Mouse (Mus musculus) hindbrain, embryonic 11.5 days (tissue): ENCODE results near the gene Elovl7. TPM values are rescaled to one million over a fixed set of nuclear protein-coding genes. Genes with fewer than 3 reads are reported as not detected.

ENCODE experiments used
- ATAC-seq: fragments of 200-750 bp; cut with Nextera tagmentation; 2 replicates; pipeline ENCODE4 v1.8.0; 2017; ENCODE audit warnings: mild to moderate bottlenecking, moderate TSS enrichment, moderate library complexity; ENCODE audit not compliant: low FRiP score
- DNase-seq: peaks from one replicate; pipeline ENCODE4 v3.0.0-alpha.2; 2015; ENCODE audit warnings: low spot score
- H3K27ac ChIP-seq: fragments of 300-500 bp; sonication (generic); 2 replicates; pipeline ENCODE4 v1.5.1; 2014; ENCODE audit warnings: mild to moderate bottlenecking, low read depth, low read length
- H3K27me3 ChIP-seq: fragments of 300-500 bp; sonication (generic); 2 replicates; pipeline ENCODE4 v1.6.1; 2014; ENCODE audit warnings: mild to moderate bottlenecking, low read length, moderate library complexity, mixed read lengths; ENCODE audit not compliant: control insufficient read depth, insufficient read depth
- H3K36me3 ChIP-seq: fragments of 300-500 bp; sonication (generic); 2 replicates; pipeline ENCODE4 v1.6.1; 2014; ENCODE audit warnings: mild to moderate bottlenecking, low read length, moderate library complexity, mixed read lengths; ENCODE audit not compliant: control insufficient read depth, insufficient read depth
- H3K4me1 ChIP-seq: fragments of 300-500 bp; sonication (generic); replicated peaks from 2 replicates; pipeline ENCODE4 v1.6.1; 2014; ENCODE audit warnings: low read length, mixed read lengths; ENCODE audit not compliant: control insufficient read depth, insufficient read depth
- H3K4me2 ChIP-seq: fragments of 300-500 bp; sonication (generic); replicated peaks from 2 replicates; pipeline ENCODE4 v1.6.1; 2014; ENCODE audit warnings: mild to moderate bottlenecking, low read depth, low read length
- H3K4me3 ChIP-seq: fragments of 300-500 bp; sonication (generic); 2 replicates; pipeline ENCODE4 v1.5.1; 2014; ENCODE audit warnings: low read depth, low read length
- H3K9ac ChIP-seq: fragments of 300-500 bp; sonication (generic); 2 replicates; pipeline ENCODE4 v1.6.1; 2014; ENCODE audit warnings: low read depth, low read length
- H3K9me3 ChIP-seq: fragments of 300-500 bp; sonication (generic); 2 replicates; pipeline ENCODE4 v1.6.1; 2016; ENCODE audit warnings: low read length; ENCODE audit not compliant: control insufficient read depth
- WGBS: fragments of 180-500 bp; shearing (Covaris S2); extraction: QIAGEN DNeasy Blood & Tissue Kit; methylation state at CpG from one replicate; pipeline ENCODE4 v1.1.7; 2014; 5-methylcytosine and 5-hydroxymethylcytosine counted together
- polyA plus RNA-seq: library from polyadenylated mRNA; unstranded; fragments of >200 nt; fragmentation: Nextera tagmentation; extraction: Ambion mirVana; gene quantifications from 2 replicates; pipeline ENCODE4 v1.2.1, GENCODE M21; 2014

The Elovl7 gene
- polyA plus RNA-seq, 1 experiment from 2014 or later: 1.3 TPM

- H3K4me1 ChIP-seq: no peaks in the 10 kb centered on the region
- no peak overlapping the region for H3K4me3 ChIP-seq
- no peaks in the 10 kb centered on the region for H3K9me3 ChIP-seq
- ATAC-seq: no peak
- DNase-seq: peak; percentile 58
- H3K27ac ChIP-seq: no peak overlapping the region
- H3K4me2 ChIP-seq: no peak overlapping the region
- no peaks in the 10 kb centered on the region for H3K36me3 ChIP-seq
- no peak overlapping the region for H3K9ac ChIP-seq
- 70% methylated on average over 11 of the region's 11 CpGs for WGBS
- no peaks in the 10 kb centered on the region for H3K27me3 ChIP-seq
Measured at GRCm38 (mm10) chr13:108191074-108191720, 23.0 kb upstream of the Elovl7 start.

GRCm38 (mm10) chr13:108195474-108195873 is 18.7 kb upstream of the Elovl7 start:
- no peak overlapping the region for H3K4me2 ChIP-seq
- H3K4me3 ChIP-seq: no peak overlapping the region
- H3K9me3 ChIP-seq: no peaks in the 10 kb centered on the region
- no peak overlapping the region for H3K9ac ChIP-seq
- no peaks in the 10 kb centered on the region for H3K27me3 ChIP-seq
- no peak overlapping the region for H3K27ac ChIP-seq
- H3K4me1 ChIP-seq: no peaks in the 10 kb centered on the region
- ATAC-seq (no peak), DNase-seq (no peak)
- WGBS: 92% methylated on average over 6 of the region's 6 CpGs
- H3K36me3 ChIP-seq: no peaks in the 10 kb centered on the region

- no peak overlapping the region for H3K4me2 ChIP-seq
- no peaks in the 10 kb centered on the region for H3K27me3 ChIP-seq
- H3K27ac ChIP-seq: no peak overlapping the region
- H3K36me3 ChIP-seq: no peaks in the 10 kb centered on the region
- 93% methylated on average over 3 of the region's 3 CpGs for whole genome bisulfite sequencing
- H3K4me3 ChIP-seq: no peak overlapping the region
- DNase-seq (no peak), ATAC-seq (no peak)
- no peaks in the 10 kb centered on the region for H3K4me1 ChIP-seq
- no peak overlapping the region for H3K9ac ChIP-seq
- H3K9me3 ChIP-seq: no peaks in the 10 kb centered on the region
Measured at GRCm38 (mm10) chr13:108204857-108205256, 9.3 kb upstream of the Elovl7 start.

- WGBS: 83% methylated on average over 2 of the region's 2 CpGs
- H3K27ac ChIP-seq: no peak overlapping the region
- no peaks in the 10 kb centered on the region for H3K27me3 ChIP-seq
- H3K4me3 ChIP-seq: no peak overlapping the region
- no peaks in the 10 kb centered on the region for H3K36me3 ChIP-seq
- ATAC-seq (no peak), DNase-seq (no peak)
- H3K9me3 ChIP-seq: no peaks in the 10 kb centered on the region
- H3K9ac ChIP-seq: no peak overlapping the region
- H3K4me1 ChIP-seq: no peaks in the 10 kb centered on the region
- no peak overlapping the region for H3K4me2 ChIP-seq
Measured at GRCm38 (mm10) chr13:108207447-108207846, 6.8 kb upstream of the Elovl7 start.

GRCm38 (mm10) chr13:108208090-108208489 is 6.1 kb upstream of the Elovl7 start:
- ATAC-seq (no peak), DNase-seq (no peak)
- Histone ChIP-seq H3K4me2 (no peak overlapping the region), H3K4me1 (no peaks in the 10 kb centered on the region), H3K36me3 (no peaks in the 10 kb centered on the region), H3K27ac (no peak overlapping the region), H3K9me3 (no peaks in the 10 kb centered on the region), H3K4me3 (no peak overlapping the region), H3K27me3 (no peaks in the 10 kb centered on the region), H3K9ac (no peak overlapping the region)
- WGBS: 74% methylated on average over 5 of the region's 5 CpGs

GRCm38 (mm10) chr13:108210960-108211359 is 3.2 kb upstream of the Elovl7 start:
- no peaks in the 10 kb centered on the region for H3K9me3 ChIP-seq
- no peak for DNase-seq
- H3K27me3 ChIP-seq: peaks cover 9% of the 10 kb centered on the region
- H3K4me1 ChIP-seq: no peaks in the 10 kb centered on the region
- H3K36me3 ChIP-seq: no peaks in the 10 kb centered on the region
- no peak overlapping the region for H3K4me2 ChIP-seq
- no peak overlapping the region for H3K9ac ChIP-seq
- H3K4me3 ChIP-seq: no peak overlapping the region
- ATAC-seq: no peak
- WGBS: 93% methylated on average over 8 of the region's 8 CpGs
- H3K27ac ChIP-seq: no peak overlapping the region

GRCm38 (mm10) chr13:108212397-108213018 is 1.7 kb upstream of the Elovl7 start:
- WGBS: 48% methylated on average over 5 of the region's 5 CpGs
- H3K36me3 ChIP-seq: no peaks in the 10 kb centered on the region

GRCm38 (mm10) chr13:108214485-108215107 is 392 bp downstream of the Elovl7 start:
- ATAC-seq: peak; percentile 84
- Histone ChIP-seq H3K27me3 (peaks cover 11% of the 10 kb centered on the region), H3K9me3 (no peaks in the 10 kb centered on the region), H3K4me3 (peak overlapping the region; percentile 63), H3K36me3 (no peaks in the 10 kb centered on the region), H3K4me2 (peak overlapping the region; percentile 94), H3K9ac (peak overlapping the region; percentile 62), H3K4me1 (no peaks in the 10 kb centered on the region), H3K27ac (no peak overlapping the region)
- under 1% methylated on average over 47 of the region's 50 CpGs for WGBS
- DNase-seq: peak; percentile 64

More at GRCm38 (mm10) chr13:108212397-108213018, 1.7 kb upstream of the Elovl7 start:
- Histone ChIP-seq H3K9ac (no peak overlapping the region), H3K27me3 (peaks cover 11% of the 10 kb centered on the region), H3K27ac (no peak overlapping the region), H3K4me1 (no peaks in the 10 kb centered on the region), H3K4me3 (no peak overlapping the region), H3K9me3 (no peaks in the 10 kb centered on the region), H3K4me2 (no peak overlapping the region)
- ATAC-seq: no peak
- no peak for DNase-seq
